Mouse (Mus musculus) lung, embryonic 14.5 days (tissue): ENCODE measurements at regions not wholly inside any gene's neighbourhood (a gene's known extent, or its start where the extent isn't known, plus 50 kb on each side); places are given as distances from the start of the nearest gene placed in this dataset.

Experiments used
- ATAC-seq: fragments of 200-750 bp; cut with Nextera tagmentation; 2 replicates; pipeline ENCODE4 v1.8.0; 2017; ENCODE audit warnings: mild to moderate bottlenecking, moderate TSS enrichment, moderate library complexity; ENCODE audit not compliant: insufficient read depth
- DNase-seq: peaks from one replicate; pipeline ENCODE4 v3.0.0-alpha.2; 2015
- H3K27ac ChIP-seq: fragments of 300-500 bp; sonication (generic); 2 replicates; pipeline ENCODE4 v1.5.1; 2014; ENCODE audit warnings: low read depth, mild to moderate bottlenecking, moderate library complexity
- H3K27me3 ChIP-seq: fragments of 300-500 bp; sonication (generic); 2 replicates; pipeline ENCODE4 v1.6.1; 2014; ENCODE audit warnings: low read length, control low read depth; ENCODE audit not compliant: insufficient read depth
- H3K36me3 ChIP-seq: fragments of 300-500 bp; sonication (generic); 2 replicates; pipeline ENCODE4 v1.6.1; 2014; ENCODE audit warnings: control low read depth; ENCODE audit not compliant: insufficient read depth
- H3K4me1 ChIP-seq: fragments of 300-500 bp; sonication (generic); 2 replicates; pipeline ENCODE4 v1.6.1; 2014; ENCODE audit warnings: antibody characterized with exemption, control low read depth; ENCODE audit not compliant: insufficient read depth
- H3K4me2 ChIP-seq: fragments of 300-500 bp; sonication (generic); 2 replicates; pipeline ENCODE4 v1.6.1; 2014; ENCODE audit warnings: mild to moderate bottlenecking
- H3K4me3 ChIP-seq: fragments of 300-500 bp; sonication (generic); 2 replicates; pipeline ENCODE4 v1.5.1; 2014; ENCODE audit warnings: low read depth, low read length
- H3K9ac ChIP-seq: fragments of 300-500 bp; sonication (generic); 2 replicates; pipeline ENCODE4 v1.6.1; 2014
- H3K9me3 ChIP-seq: fragments of 300-500 bp; sonication (generic); 2 replicates; pipeline ENCODE4 v1.6.1; 2016; ENCODE audit warnings: low read depth, low read length, control low read depth
- CTCF ChIP-seq: IDR thresholded peaks from 2 replicates; pipeline ENCODE4 v1.5.1; 2016; ENCODE audit warnings: antibody characterized with exemption, low read depth
- WGBS: fragments of 180-500 bp; shearing (Covaris S2); extraction: QIAGEN DNeasy Blood & Tissue Kit; methylation state at CpG from one replicate; pipeline ENCODE4 v1.1.7; 2014; 5-methylcytosine and 5-hydroxymethylcytosine counted together

- 32% methylated on average over 2 of the region's 2 CpGs for whole genome bisulfite sequencing
- Histone ChIP-seq H3K4me3 (no peak overlapping the region), H3K27ac (no peak overlapping the region), H3K9me3 (no peaks in the 10 kb centered on the region), H3K27me3 (no peaks in the 10 kb centered on the region), H3K36me3 (no peaks in the 10 kb centered on the region), H3K4me2 (no peak overlapping the region), H3K9ac (no peak overlapping the region), H3K4me1 (no peaks in the 10 kb centered on the region)
- no peak for ATAC-seq
- DNase-seq, result no peak
- no peak for TF ChIP-seq CTCF
These were observed 525.6 kb upstream of the Man1a start for GRCm38 (mm10) chr10:54601993-54602392.

GRCm38 (mm10) chr10:54595072-54595471 lies 518.7 kb upstream of the Man1a start:
- no peak overlapping the region for H3K4me2 ChIP-seq
- no peak overlapping the region for H3K9ac ChIP-seq
- no peaks in the 10 kb centered on the region for H3K9me3 ChIP-seq
- TF ChIP-seq CTCF, result no peak
- no peaks in the 10 kb centered on the region for H3K27me3 ChIP-seq
- DNase-seq, result no peak
- no peaks in the 10 kb centered on the region for H3K4me1 ChIP-seq
- WGBS, result 52% methylated on average over 2 of the region's 2 CpGs
- H3K36me3 ChIP-seq, result no peaks in the 10 kb centered on the region
- H3K27ac ChIP-seq, result no peak overlapping the region
- ATAC-seq, result no peak
- no peak overlapping the region for H3K4me3 ChIP-seq

- DNase-seq (peak; percentile 59), ATAC-seq (no peak)
- Histone ChIP-seq H3K27ac (no peak overlapping the region), H3K4me3 (no peak overlapping the region), H3K27me3 (no peaks in the 10 kb centered on the region), H3K9ac (no peak overlapping the region), H3K36me3 (no peaks in the 10 kb centered on the region), H3K9me3 (no peaks in the 10 kb centered on the region), H3K4me2 (no peak overlapping the region), H3K4me1 (no peaks in the 10 kb centered on the region)
- TF ChIP-seq CTCF, result peak; percentile 44
- 68% methylated on average over 4 of the region's 4 CpGs for WGBS
These were observed 482.2 kb upstream of the Man1a start for GRCm38 (mm10) chr10:54558636-54559035.

GRCm38 (mm10) chr10:54551734-54552397 lies 475.5 kb upstream of the Man1a start:
- no peaks in the 10 kb centered on the region for H3K36me3 ChIP-seq
- peak; percentile 30 for DNase-seq
- no peak overlapping the region for H3K27ac ChIP-seq
- H3K4me1 ChIP-seq, result no peaks in the 10 kb centered on the region
- no peak for TF ChIP-seq CTCF
- no peak overlapping the region for H3K9ac ChIP-seq
- H3K4me2 ChIP-seq, result no peak overlapping the region
- H3K27me3 ChIP-seq, result no peaks in the 10 kb centered on the region
- no peaks in the 10 kb centered on the region for H3K9me3 ChIP-seq
- ATAC-seq, result peak; percentile 52; the same call in 1 of the 2 replicates
- H3K4me3 ChIP-seq, result no peak overlapping the region
- WGBS, result 43% methylated on average over 6 of the region's 6 CpGs

GRCm38 (mm10) chr10:54550665-54551064 lies 474.3 kb upstream of the Man1a start:
- Histone ChIP-seq H3K9me3 (no peaks in the 10 kb centered on the region), H3K27ac (no peak overlapping the region), H3K36me3 (no peaks in the 10 kb centered on the region), H3K4me1 (no peaks in the 10 kb centered on the region), H3K27me3 (no peaks in the 10 kb centered on the region), H3K4me2 (no peak overlapping the region), H3K9ac (no peak overlapping the region), H3K4me3 (no peak overlapping the region)
- WGBS, result 80% methylated on average over 2 of the region's 2 CpGs
- no peak for TF ChIP-seq CTCF
- DNase-seq (no peak), ATAC-seq (no peak)

GRCm38 (mm10) chr10:54548977-54549376 lies 472.6 kb upstream of the Man1a start:
- no peaks in the 10 kb centered on the region for H3K36me3 ChIP-seq
- no peak overlapping the region for H3K27ac ChIP-seq
- 82% methylated on average over 2 of the region's 2 CpGs for WGBS
- ATAC-seq, result no peak
- no peaks in the 10 kb centered on the region for H3K27me3 ChIP-seq
- no peak overlapping the region for H3K9ac ChIP-seq
- H3K4me3 ChIP-seq, result no peak overlapping the region
- H3K4me1 ChIP-seq, result no peaks in the 10 kb centered on the region
- DNase-seq, result no peak
- no peak overlapping the region for H3K4me2 ChIP-seq
- TF ChIP-seq CTCF, result no peak
- H3K9me3 ChIP-seq, result no peaks in the 10 kb centered on the region

- no peak for TF ChIP-seq CTCF
- ATAC-seq, result no peak
These were observed 472.1 kb upstream of the Man1a start for GRCm38 (mm10) chr10:54548526-54548925.

GRCm38 (mm10) chr10:54532581-54532980 lies 456.2 kb upstream of the Man1a start:
- no peak for TF ChIP-seq CTCF
- no peaks in the 10 kb centered on the region for H3K4me1 ChIP-seq
- 95% methylated on average over 7 of the region's 7 CpGs for WGBS
- DNase-seq, result no peak
- no peaks in the 10 kb centered on the region for H3K36me3 ChIP-seq
- H3K9ac ChIP-seq, result no peak overlapping the region
- no peak overlapping the region for H3K4me2 ChIP-seq
- no peaks in the 10 kb centered on the region for H3K27me3 ChIP-seq
- no peak for ATAC-seq
- no peaks in the 10 kb centered on the region; the same call in 1 of the 2 replicates for H3K9me3 ChIP-seq
- no peak overlapping the region for H3K27ac ChIP-seq
- H3K4me3 ChIP-seq, result no peak overlapping the region

More at GRCm38 (mm10) chr10:54548526-54548925, 472.1 kb upstream of the Man1a start:
- no peaks in the 10 kb centered on the region for H3K4me1 ChIP-seq
- H3K9me3 ChIP-seq, result no peaks in the 10 kb centered on the region
- no peak overlapping the region for H3K4me2 ChIP-seq
- 66% methylated on average over 1 of the region's 1 CpGs for WGBS
- H3K4me3 ChIP-seq, result no peak overlapping the region
- no peak overlapping the region for H3K9ac ChIP-seq
- no peaks in the 10 kb centered on the region for H3K27me3 ChIP-seq
- DNase-seq, result no peak
- no peak overlapping the region for H3K27ac ChIP-seq
- H3K36me3 ChIP-seq, result no peaks in the 10 kb centered on the region
